Mouse (Mus musculus) heart, embryonic 16.5 days (tissue): ENCODE measurements around the gene Spata18. TPM values are rescaled to one million over a fixed set of nuclear protein-coding genes. Genes with fewer than 3 reads are reported as not detected.

ENCODE experiments used
- ATAC-seq: fragments of 200-750 bp; cut with Nextera tagmentation; replicated peaks from 2 replicates; pipeline ENCODE4 v1.8.0; 2017; ENCODE audit warnings: moderate number of reproducible peaks; ENCODE audit not compliant: insufficient read depth, low FRiP score; ENCODE audit errors: extremely low read depth
- H3K27ac ChIP-seq: fragments of 300-500 bp; sonication (generic); 2 replicates; pipeline ENCODE4 v1.5.1; 2014; ENCODE audit warnings: mild to moderate bottlenecking, low read length, control low read depth, moderate library complexity
- H3K27me3 ChIP-seq: fragments of 300-500 bp; sonication (generic); 2 replicates; pipeline ENCODE4 v1.6.1; 2014; ENCODE audit warnings: low read length, mixed read lengths; ENCODE audit not compliant: control insufficient read depth, insufficient read depth
- H3K36me3 ChIP-seq: fragments of 300-500 bp; sonication (generic); 2 replicates; pipeline ENCODE4 v1.6.1; 2014; ENCODE audit not compliant: control insufficient read depth, insufficient read depth
- H3K4me1 ChIP-seq: fragments of 300-500 bp; sonication (generic); 2 replicates; pipeline ENCODE4 v1.6.1; 2014; ENCODE audit warnings: low read length, mixed read lengths; ENCODE audit not compliant: control insufficient read depth, insufficient read depth
- H3K4me2 ChIP-seq: fragments of 300-500 bp; sonication (generic); 2 replicates; pipeline ENCODE4 v1.6.1; 2014; ENCODE audit warnings: low read depth, mild to moderate bottlenecking, control low read depth, low read length
- H3K4me3 ChIP-seq: fragments of 300-500 bp; sonication (generic); 2 replicates; pipeline ENCODE4 v1.5.1; 2014; ENCODE audit warnings: mild to moderate bottlenecking, control low read depth, low read length
- H3K9ac ChIP-seq: fragments of 300-500 bp; sonication (generic); 2 replicates; pipeline ENCODE4 v1.6.1; 2014; ENCODE audit warnings: low read length, control low read depth
- H3K9me3 ChIP-seq: fragments of 300-500 bp; sonication (generic); replicated peaks from 2 replicates; pipeline ENCODE4 v1.6.1; 2016; ENCODE audit warnings: low read length; ENCODE audit not compliant: control insufficient read depth
- WGBS: fragments of 180-500 bp; shearing (Covaris S2); extraction: QIAGEN DNeasy Blood & Tissue Kit; methylation state at CpG from one replicate; pipeline ENCODE4 v1.1.7; 2014; 5-methylcytosine and 5-hydroxymethylcytosine counted together
- polyA plus RNA-seq: library from polyadenylated mRNA; unstranded; fragments of >200 nt; fragmentation: Nextera tagmentation; extraction: Ambion mirVana; gene quantifications from 2 replicates; pipeline ENCODE4 v1.2.1, GENCODE M21; 2015

Spata18 gene
- polyA plus RNA-seq, 1 experiment from 2014 or later = 1.5 TPM

GRCm38 (mm10) chr5:73626842-73627241 is 24.3 kb upstream of the Spata18 start:
- no peak overlapping the region for H3K27ac ChIP-seq
- no peak for ATAC-seq
- 89% methylated on average over 7 of the region's 7 CpGs for WGBS

GRCm38 (mm10) chr5:73627559-73627958 is 23.6 kb upstream of the Spata18 start:
- Histone ChIP-seq H3K4me1 (peaks cover 6% of the 10 kb centered on the region), H3K4me3 (no peak overlapping the region), H3K9me3 (no peaks in the 10 kb centered on the region), H3K27me3 (no peaks in the 10 kb centered on the region), H3K36me3 (no peaks in the 10 kb centered on the region), H3K9ac (no peak overlapping the region), H3K4me2 (no peak overlapping the region), H3K27ac (no peak overlapping the region)
- ATAC-seq = no peak
- 61% methylated on average over 4 of the region's 4 CpGs for WGBS

More at GRCm38 (mm10) chr5:73626842-73627241, 24.3 kb upstream of the Spata18 start:
- Histone ChIP-seq H3K9ac (no peak overlapping the region), H3K27me3 (no peaks in the 10 kb centered on the region), H3K36me3 (no peaks in the 10 kb centered on the region), H3K4me1 (peaks cover 6% of the 10 kb centered on the region), H3K4me2 (no peak overlapping the region), H3K4me3 (no peak overlapping the region), H3K9me3 (no peaks in the 10 kb centered on the region)

DNA sequence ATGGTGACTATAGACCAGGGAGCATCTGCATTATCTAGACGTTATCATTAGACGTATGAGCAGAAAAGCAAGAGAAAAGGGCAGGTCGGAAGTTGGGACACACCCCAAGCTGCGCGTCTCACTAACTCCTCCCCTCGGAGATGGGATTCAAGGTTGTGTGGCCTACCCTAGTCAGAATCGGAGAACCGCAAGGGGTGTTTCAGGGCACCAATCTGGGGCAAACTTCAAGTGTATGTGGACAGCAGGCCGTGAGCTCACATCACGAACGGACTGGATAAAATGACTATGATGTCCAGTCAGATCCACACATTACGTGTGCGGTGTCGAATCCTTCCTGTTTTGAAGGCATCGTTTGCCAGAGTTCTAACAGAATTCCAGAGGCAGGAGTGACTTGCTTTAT is 23.2 kb upstream of the Spata18 start:
- Histone ChIP-seq H3K4me3 (no peak overlapping the region), H3K4me2 (no peak overlapping the region), H3K27ac (no peak overlapping the region), H3K9me3 (no peaks in the 10 kb centered on the region), H3K4me1 (peaks cover 6% of the 10 kb centered on the region), H3K9ac (no peak overlapping the region), H3K27me3 (no peaks in the 10 kb centered on the region), H3K36me3 (no peaks in the 10 kb centered on the region)
- WGBS = 78% methylated on average over 15 of the region's 15 CpGs
- no peak for ATAC-seq

DNA sequence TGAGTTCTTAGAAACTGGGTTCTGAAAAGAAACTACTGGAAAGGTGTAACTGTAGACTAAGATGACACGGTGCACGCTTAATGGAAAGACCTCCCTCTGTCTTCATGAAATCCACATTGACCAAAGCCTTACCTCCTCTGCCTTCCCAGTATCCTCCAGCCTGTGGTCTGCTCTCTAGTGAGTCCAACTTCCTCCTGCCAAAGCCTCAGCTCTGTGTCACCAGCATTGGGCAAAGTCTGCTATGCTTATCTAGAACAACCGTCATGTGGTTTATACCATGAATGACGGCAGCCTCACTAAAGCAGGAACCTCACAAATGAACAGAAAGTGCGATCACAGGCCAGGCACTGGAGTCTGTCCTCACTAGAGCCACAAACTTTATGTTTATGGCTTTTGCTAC is 21.0 kb upstream of the Spata18 start:
- peak; percentile 76 for ATAC-seq
- peaks cover 14% of the 10 kb centered on the region for H3K36me3 ChIP-seq
- 0 out of 2 replicates have a peak overlapping the region, but pooled peaks have one; percentile 20 for H3K27ac ChIP-seq
- peaks cover 3% of the 10 kb centered on the region; the same call in 1 of the 2 replicates for H3K9me3 ChIP-seq
- H3K9ac ChIP-seq = no peak overlapping the region
- H3K4me2 ChIP-seq = no peak overlapping the region
- peaks cover 6% of the 10 kb centered on the region for H3K4me1 ChIP-seq
- no peak overlapping the region for H3K4me3 ChIP-seq
- no peaks in the 10 kb centered on the region for H3K27me3 ChIP-seq
- 42% methylated on average over 5 of the region's 5 CpGs for WGBS

DNA sequence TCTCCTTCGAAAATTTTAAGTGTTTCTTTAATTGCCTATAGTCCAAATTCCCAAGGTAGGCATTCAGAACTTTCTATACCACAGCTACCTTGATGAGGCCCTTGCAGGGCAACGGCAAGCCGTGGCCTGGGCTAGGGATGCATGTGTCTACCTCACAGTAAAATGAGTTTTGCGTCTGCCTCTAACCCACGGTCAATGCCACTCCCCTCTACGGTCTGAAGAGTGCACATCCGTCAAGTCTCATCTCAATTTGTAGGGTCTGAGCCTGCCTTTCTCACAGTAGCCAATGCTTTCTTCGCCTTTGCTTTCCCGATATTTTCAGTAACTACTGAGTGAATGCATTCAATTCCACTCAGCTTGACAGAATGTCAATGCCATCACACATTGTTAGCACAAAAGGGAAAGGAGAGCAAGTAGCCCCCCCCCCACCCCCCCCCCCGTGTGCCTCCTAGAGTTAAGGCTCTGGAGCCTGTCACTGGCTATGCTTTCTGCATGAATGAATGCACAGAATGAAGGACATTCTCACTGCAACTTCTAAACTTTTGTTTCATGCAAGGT is 20.1 kb upstream of the Spata18 start:
- peaks cover 18% of the 10 kb centered on the region for H3K36me3 ChIP-seq

GRCm38 (mm10) chr5:73632291-73632690 is 18.9 kb upstream of the Spata18 start, which contains the start of gene Lrrc66:
Gene Lrrc66, minus strand, starts transcription at chr5:73632526.
- WGBS = 75% methylated on average over 8 of the region's 8 CpGs
- peaks cover 6% of the 10 kb centered on the region for H3K4me1 ChIP-seq
- H3K27ac ChIP-seq = no peak within 1 kb of the TSS
- H3K9ac ChIP-seq = no peak within 1 kb of the TSS
- H3K9me3 ChIP-seq = peaks cover 3% of the 10 kb centered on the region; the same call in 1 of the 2 replicates
- H3K36me3 ChIP-seq = peaks cover 21% of the 10 kb centered on the region
- no peak for ATAC-seq
- H3K4me3 ChIP-seq = no peak within 1 kb of the TSS
- no peak within 1 kb of the TSS for H3K4me2 ChIP-seq
- H3K27me3 ChIP-seq = no peaks in the 10 kb centered on the region

More for the DNA sequence above, 20.1 kb upstream of the Spata18 start:
- no peak overlapping the region for H3K4me2 ChIP-seq
- no peak for ATAC-seq
- no peak overlapping the region for H3K4me3 ChIP-seq
- no peak overlapping the region for H3K9ac ChIP-seq
- peaks cover 6% of the 10 kb centered on the region for H3K4me1 ChIP-seq
- H3K27ac ChIP-seq = no peak overlapping the region
- WGBS = 66% methylated on average over 10 of the region's 10 CpGs
- H3K27me3 ChIP-seq = no peaks in the 10 kb centered on the region
- peaks cover 3% of the 10 kb centered on the region; the same call in 1 of the 2 replicates for H3K9me3 ChIP-seq

- no peak for ATAC-seq
- peaks cover 6% of the 10 kb centered on the region for H3K4me1 ChIP-seq
- WGBS = 60% methylated on average over 8 of the region's 8 CpGs
- no peaks in the 10 kb centered on the region for H3K27me3 ChIP-seq
- H3K4me3 ChIP-seq = no peak overlapping the region
- no peak overlapping the region for H3K4me2 ChIP-seq
- H3K9me3 ChIP-seq = peaks cover 3% of the 10 kb centered on the region; the same call in 1 of the 2 replicates
- H3K36me3 ChIP-seq = peaks cover 22% of the 10 kb centered on the region
- H3K27ac ChIP-seq = no peak overlapping the region
- no peak overlapping the region for H3K9ac ChIP-seq
These were observed 18.0 kb upstream of the Spata18 start for GRCm38 (mm10) chr5:73633141-73633540.

DNA sequence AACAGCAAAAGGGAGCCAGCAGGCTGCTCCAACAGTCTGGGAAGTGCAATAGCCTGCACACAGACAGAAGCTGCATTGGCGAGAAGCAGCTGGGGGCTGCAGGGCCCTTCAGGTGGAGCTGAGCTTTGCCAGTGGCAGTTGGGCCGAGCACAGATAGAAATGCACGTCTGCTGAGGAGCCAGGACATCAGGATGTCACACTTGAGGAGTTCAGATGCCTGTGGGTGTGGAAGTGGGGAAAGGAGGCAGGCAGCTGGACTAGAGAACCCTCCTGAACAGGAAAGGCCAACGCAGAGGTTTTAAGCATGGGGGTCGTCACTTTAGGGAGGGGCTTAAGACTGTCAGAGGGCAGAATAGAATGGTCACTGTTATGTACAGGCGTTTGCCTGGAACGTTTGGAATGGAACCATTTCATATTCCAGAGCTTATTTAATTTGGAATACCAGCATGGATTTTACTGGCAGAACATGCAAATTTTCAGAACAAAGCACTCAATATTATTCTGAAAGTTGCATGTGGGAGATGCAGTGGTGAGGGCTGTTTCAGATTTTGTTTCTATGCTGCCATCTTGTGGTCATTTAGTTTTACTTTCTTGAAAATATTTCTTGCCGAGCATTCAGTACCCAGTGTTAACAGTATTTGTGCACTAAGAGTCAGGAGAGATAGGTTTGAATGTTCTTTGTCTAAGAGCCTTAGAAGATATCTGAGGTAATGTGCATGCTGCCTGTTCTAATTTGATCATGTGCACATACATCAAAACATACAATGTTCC is 13.7 kb upstream of the Spata18 start:
- Histone ChIP-seq H3K27me3 (no peaks in the 10 kb centered on the region), H3K9me3 (peaks cover 3% of the 10 kb centered on the region; the same call in 1 of the 2 replicates), H3K4me1 (no peaks in the 10 kb centered on the region), H3K4me3 (no peak overlapping the region), H3K9ac (no peak overlapping the region), H3K4me2 (no peak overlapping the region), H3K36me3 (peaks cover 35% of the 10 kb centered on the region), H3K27ac (no peak overlapping the region)
- 44% methylated on average over 8 of the region's 8 CpGs for WGBS
- ATAC-seq = no peak; the same call in 1 of the 2 replicates

DNA sequence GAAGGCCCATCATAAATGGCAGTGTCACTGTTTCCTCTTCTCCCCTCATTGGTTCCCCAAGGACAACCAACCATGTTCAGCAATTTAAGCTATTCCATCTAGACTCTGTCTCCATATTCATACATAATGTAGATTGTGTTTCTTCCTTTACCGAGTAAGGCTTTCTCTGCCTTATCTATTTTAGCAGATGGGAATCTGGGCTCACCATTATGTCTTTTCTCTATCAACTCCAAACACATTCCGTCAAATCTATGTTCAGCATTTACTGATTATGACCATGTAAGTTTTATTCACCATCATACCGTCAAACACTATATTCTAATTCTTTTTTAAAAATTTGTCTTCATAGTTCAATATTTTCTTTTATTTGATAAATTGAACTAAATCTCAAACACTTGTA is 10.1 kb upstream of the Spata18 start:
- H3K27ac ChIP-seq = no peak overlapping the region
- 82% methylated on average over 3 of the region's 3 CpGs for WGBS

More for the DNA sequence above, 10.1 kb upstream of the Spata18 start:
- no peaks in the 10 kb centered on the region for H3K9me3 ChIP-seq
- no peaks in the 10 kb centered on the region for H3K27me3 ChIP-seq
- H3K9ac ChIP-seq = no peak overlapping the region
- no peak overlapping the region for H3K4me3 ChIP-seq
- no peak for ATAC-seq
- H3K36me3 ChIP-seq = peaks cover 22% of the 10 kb centered on the region
- peaks cover 2% of the 10 kb centered on the region; the same call in 1 of the 2 replicates for H3K4me1 ChIP-seq
- H3K4me2 ChIP-seq = no peak overlapping the region
